Mouse (Mus musculus) myocyte (in vitro differentiated cells): ENCODE data around the gene Nuak1.

Source experiments
- E2F4 ChIP-seq: IDR thresholded peaks from one replicate; pipeline ENCODE4 v1.6.1; 2011; ENCODE audit warnings: mild to moderate bottlenecking, control low read depth, moderate library complexity; ENCODE audit not compliant: insufficient read depth
- MAX ChIP-seq: IDR thresholded peaks from one replicate; pipeline ENCODE4 v1.6.1; 2011; ENCODE audit warnings: low read depth, mild to moderate bottlenecking, control low read depth
- MYOD1 ChIP-seq, 3 experiments: IDR thresholded peaks; one replicate each; pipeline ENCODE4 v1.6.1; 2011; ENCODE audit warnings: control low read depth in 2 of 3, low read depth in 2 of 3, mild to moderate bottlenecking in 2 of 3, moderate library complexity in 1 of 3; ENCODE audit not compliant: insufficient read length in 2 of 3, control insufficient read depth in 1 of 3
- POLR2A ChIP-seq: IDR thresholded peaks from one replicate; pipeline ENCODE4 v1.6.1; 2011; ENCODE audit warnings: low read depth, mild to moderate bottlenecking, control low read depth, moderate library complexity; ENCODE audit not compliant: insufficient read length
- TCF3 ChIP-seq: IDR thresholded peaks from one replicate; pipeline ENCODE4 v1.6.1; 2011; ENCODE audit warnings: low read depth, control low read depth; ENCODE audit not compliant: insufficient read length

DNA sequence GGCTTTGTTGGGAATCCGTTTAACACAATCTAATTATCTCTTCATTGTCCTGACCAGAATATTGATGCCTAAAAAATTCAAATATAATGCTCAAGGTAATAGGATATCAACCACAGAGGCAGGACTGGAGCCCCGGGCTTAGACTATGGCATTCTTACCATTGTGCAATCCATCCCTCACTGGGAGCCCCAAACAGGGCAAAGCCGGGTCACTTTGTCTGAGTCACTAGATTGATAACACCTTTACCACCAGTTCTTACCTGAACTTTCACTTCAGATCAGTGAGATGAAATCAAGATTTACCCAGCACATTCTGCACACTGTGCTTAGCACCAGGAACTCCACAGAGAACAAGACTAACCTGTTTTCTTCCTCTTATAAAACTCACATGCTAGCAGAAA is 43.2 kb upstream of the Nuak1 start:
- TF ChIP-seq POLR2A: no peak
- no peak for TF ChIP-seq E2F4
- no peak for TF ChIP-seq TCF3
- TF ChIP-seq MYOD1 (IDR thresholded peaks at IDR 0.05; ENCODE audit: control insufficient read depth in 1 of 3, insufficient read length in 2 of 3, low read depth in 2 of 3): no peak
- no peak for TF ChIP-seq MAX
